Mouse (Mus musculus): ENCODE data around the gene Kctd19. TPM values are rescaled to one million over a fixed set of nuclear protein-coding genes. Genes with fewer than 3 reads are reported as not detected.
A peak's percentile ranks its signal among the peaks of the same experiment; 100 is the strongest.

Kctd19 gene
- polyA plus RNA-seq, 1 experiment, result not detected

DNA sequence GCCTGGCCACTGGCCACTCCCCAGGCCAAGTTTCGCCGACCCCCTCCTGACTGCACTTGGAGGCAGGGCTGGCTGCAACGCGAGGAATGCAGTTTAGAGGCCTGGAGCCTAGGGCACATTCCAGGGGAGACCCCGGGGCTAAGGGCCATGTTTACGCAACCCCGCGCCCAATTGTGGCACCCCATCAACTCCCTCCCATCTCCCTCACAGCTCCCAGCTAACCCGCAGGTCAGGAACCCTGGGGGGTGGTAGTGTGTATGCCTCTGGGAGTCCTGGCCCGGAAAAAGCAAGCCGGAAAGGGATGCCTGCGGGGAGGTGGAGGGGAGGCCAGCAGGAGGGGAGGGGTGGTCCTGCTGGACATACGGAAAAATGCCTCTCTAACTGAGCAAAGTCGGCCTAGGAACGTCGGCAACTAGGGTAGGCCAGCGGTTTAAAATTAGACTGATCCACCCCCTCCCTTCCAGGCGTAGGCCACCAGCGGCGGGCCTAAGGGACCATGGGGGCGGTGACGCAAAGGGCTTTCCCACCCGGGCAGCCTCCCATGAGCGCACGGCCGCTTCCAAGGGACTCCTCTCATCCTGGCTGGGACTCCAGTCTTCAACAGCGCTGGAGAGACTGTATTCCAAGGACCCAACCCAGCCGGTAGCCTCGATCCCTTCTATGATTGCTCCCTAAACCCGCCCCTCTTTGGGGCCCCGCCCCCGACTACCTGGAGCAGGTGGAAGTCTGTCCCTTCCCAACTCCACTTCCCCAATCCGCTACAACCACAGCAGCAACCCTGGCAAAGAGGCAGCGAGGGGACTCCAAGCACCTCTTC is 66.5 kb downstream of the Kctd19 start:
- peaks cover 37% of the 10 kb centered on the region for H3K4me1 ChIP-seq (ENCODE audit: control insufficient read depth)
- H3K27me3 ChIP-seq (ENCODE audit: control insufficient read depth), result peaks cover 70% of the 10 kb centered on the region
- no peaks in the 10 kb centered on the region for H3K36me3 ChIP-seq (ENCODE audit: control insufficient read depth)
- peaks cover 10% of the 10 kb centered on the region; the same call in 1 of the 2 replicates for H3K9me3 ChIP-seq (ENCODE audit: control insufficient read depth, low read length)
- TF ChIP-seq GATA1 (IDR thresholded peaks at IDR 0.05; ENCODE audit: low read length), result no peak
- no peak for TF ChIP-seq TAL1 (IDR thresholded peaks at IDR 0.05; ENCODE audit: low read length)
- H3K4me3 ChIP-seq (replicated peaks), result peak overlapping the region; percentile 62

DNA sequence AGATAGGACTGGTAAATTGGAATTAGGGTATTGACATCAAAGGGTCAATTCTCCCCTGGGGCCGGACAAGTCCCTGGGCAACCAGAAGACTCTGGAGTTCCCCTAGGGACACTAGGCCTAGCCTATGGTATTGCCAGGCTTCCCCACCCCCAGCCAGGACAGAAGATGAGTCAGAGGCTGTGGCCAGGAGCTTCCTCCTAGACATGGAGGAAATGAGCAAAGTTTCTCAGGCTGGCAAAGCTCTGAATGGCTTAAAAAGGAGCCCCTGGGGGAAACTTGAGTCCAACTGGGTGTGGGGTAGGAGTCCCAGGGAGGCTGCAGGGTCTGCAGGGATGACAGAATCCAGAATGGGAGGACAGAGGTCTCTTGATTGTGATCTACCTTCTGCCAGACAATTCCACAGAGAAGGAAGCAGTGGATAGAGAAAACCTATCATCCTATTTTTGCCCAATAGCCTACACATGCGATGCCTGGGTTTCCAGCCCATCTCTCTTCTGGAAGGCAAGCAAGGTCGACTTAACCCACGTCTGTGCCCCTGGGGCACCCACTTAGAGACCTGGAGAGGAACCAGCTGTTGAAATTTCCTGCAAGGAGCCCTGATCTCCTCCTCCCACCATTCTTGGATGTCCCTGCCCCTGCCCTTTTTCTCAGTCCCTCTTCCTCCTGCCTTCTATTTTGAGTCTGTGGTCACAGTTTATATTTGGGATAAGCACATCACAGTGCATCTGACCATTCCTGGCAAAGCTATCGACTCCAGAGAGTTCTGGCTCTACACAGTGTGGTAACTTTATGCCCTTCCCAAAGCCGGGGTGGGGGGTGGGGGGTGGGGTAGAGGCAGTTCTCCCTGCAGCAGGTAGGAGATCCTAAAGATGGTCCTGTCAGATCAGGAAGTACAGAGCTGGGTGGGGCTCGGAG is 68.0 kb downstream of the Kctd19 start:
- peaks cover 47% of the 10 kb centered on the region for H3K4me1 ChIP-seq (ENCODE audit: control insufficient read depth)
- TF ChIP-seq TAL1 (IDR thresholded peaks at IDR 0.05; ENCODE audit: low read length) (no peak), GATA1 (IDR thresholded peaks at IDR 0.05; ENCODE audit: low read length) (no peak)

DNA sequence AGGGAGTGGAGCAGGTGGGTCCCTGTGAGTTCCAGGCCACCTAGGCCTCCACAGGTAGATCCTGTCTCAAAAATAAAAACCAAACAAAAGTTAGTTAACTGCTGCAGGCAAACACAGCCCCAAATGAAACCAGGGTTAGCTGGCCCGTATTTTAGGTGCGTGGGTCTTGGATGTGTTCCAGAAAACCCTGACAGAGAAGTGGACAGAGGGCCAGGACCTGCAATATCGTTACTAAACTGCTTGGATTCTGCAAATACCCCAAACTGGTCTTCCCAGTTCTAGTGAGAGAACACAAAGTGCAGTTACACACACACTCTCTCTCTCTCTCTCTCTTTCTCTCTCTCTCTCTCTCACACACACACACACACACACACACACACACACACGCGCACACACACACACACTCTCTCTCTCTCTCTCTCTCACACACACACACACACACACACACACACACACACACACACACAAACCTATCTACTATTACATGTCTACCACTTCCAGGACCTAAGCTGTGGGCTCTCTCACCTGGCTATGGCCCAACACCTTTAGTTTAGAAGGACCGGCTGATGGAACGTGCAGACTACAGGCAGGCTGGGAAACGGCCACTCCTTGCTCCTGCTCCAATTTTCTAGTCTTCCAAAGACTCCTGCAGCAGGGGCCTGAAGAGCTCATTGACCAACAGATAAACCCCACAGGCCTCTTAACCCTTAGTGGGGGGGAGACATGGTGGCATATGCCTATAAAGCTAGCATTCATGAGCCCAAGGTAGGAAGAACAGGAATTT is 69.3 kb downstream of the Kctd19 start:
- H3K4me1 ChIP-seq (ENCODE audit: control insufficient read depth), result peaks cover 59% of the 10 kb centered on the region
- H3K36me3 ChIP-seq (ENCODE audit: control insufficient read depth), result no peaks in the 10 kb centered on the region
- H3K9me3 ChIP-seq (ENCODE audit: control insufficient read depth, low read length), result peaks cover 3% of the 10 kb centered on the region; the same call in 1 of the 2 replicates
- H3K27me3 ChIP-seq (ENCODE audit: control insufficient read depth), result peaks cover 41% of the 10 kb centered on the region
- TF ChIP-seq TAL1 (IDR thresholded peaks at IDR 0.05; ENCODE audit: low read length), result no peak
- no peak overlapping the region for H3K4me3 ChIP-seq (replicated peaks)

More for the DNA sequence above, 68.0 kb downstream of the Kctd19 start:
- Histone ChIP-seq H3K4me3 (replicated peaks) (no peak overlapping the region), H3K9me3 (ENCODE audit: control insufficient read depth, low read length) (peaks cover 10% of the 10 kb centered on the region; the same call in 1 of the 2 replicates), H3K36me3 (ENCODE audit: control insufficient read depth) (no peaks in the 10 kb centered on the region), H3K27me3 (ENCODE audit: control insufficient read depth) (peaks cover 55% of the 10 kb centered on the region)

DNA sequence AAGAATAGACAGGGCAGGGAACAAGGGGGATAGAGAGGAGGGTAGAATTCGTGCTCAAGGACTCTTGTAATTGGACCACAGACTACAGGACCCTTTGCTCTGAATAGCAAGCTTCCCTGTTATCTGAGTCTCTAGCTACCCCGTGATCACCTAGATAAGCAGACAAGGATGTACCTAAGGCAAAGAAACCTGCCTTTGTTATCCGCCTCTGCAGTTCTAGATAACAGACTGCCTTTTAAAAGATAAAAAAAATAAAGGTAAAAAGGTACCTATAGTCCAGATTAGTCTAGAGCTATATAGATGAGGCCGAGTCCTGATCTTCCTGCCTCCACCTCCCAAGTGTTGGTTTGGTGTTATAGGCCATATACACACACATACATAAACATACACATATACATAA is 70.5 kb downstream of the Kctd19 start:
- Histone ChIP-seq H3K36me3 (ENCODE audit: control insufficient read depth) (no peaks in the 10 kb centered on the region), H3K4me3 (replicated peaks) (no peak overlapping the region), H3K4me1 (ENCODE audit: control insufficient read depth) (peaks cover 55% of the 10 kb centered on the region)

DNA sequence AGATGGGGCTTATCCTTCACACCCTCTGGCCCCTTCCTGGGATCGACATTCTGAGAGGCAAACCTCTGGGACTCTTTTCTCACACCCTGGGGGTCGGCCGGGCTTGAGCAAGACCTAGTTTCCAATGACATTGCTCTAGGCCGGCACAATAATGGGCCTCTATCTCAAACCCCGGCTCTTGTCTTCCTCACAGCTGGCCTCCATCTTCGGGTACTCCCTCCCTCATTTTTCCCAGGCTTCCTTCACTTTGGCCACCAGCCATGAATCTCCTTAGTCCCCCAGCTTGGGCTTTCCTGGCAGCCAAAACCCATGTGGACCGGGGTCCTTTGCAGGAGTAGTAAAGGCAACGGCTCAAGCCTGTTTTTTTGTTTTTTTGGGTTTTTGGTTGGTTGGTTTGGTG is 71.9 kb downstream of the Kctd19 start:
- Histone ChIP-seq H3K4me1 (ENCODE audit: control insufficient read depth) (peaks cover 42% of the 10 kb centered on the region), H3K27me3 (ENCODE audit: control insufficient read depth) (peaks cover 15% of the 10 kb centered on the region), H3K4me3 (replicated peaks) (no peak overlapping the region), H3K36me3 (ENCODE audit: control insufficient read depth) (peaks cover 9% of the 10 kb centered on the region), H3K9me3 (ENCODE audit: control insufficient read depth, low read length) (peaks cover under 1% of the 10 kb centered on the region; the same call in 1 of the 2 replicates)
- TF ChIP-seq GATA1 (IDR thresholded peaks at IDR 0.05; ENCODE audit: low read length) (no peak), TAL1 (IDR thresholded peaks at IDR 0.05; ENCODE audit: low read length) (no peak)

More for the DNA sequence above, 70.5 kb downstream of the Kctd19 start:
- TF ChIP-seq GATA1 (IDR thresholded peaks at IDR 0.05; ENCODE audit: low read length) (no peak), TAL1 (IDR thresholded peaks at IDR 0.05; ENCODE audit: low read length) (no peak)
- Histone ChIP-seq H3K27me3 (ENCODE audit: control insufficient read depth) (peaks cover 29% of the 10 kb centered on the region), H3K9me3 (ENCODE audit: control insufficient read depth, low read length) (no peaks in the 10 kb centered on the region; the same call in 1 of the 2 replicates)

DNA sequence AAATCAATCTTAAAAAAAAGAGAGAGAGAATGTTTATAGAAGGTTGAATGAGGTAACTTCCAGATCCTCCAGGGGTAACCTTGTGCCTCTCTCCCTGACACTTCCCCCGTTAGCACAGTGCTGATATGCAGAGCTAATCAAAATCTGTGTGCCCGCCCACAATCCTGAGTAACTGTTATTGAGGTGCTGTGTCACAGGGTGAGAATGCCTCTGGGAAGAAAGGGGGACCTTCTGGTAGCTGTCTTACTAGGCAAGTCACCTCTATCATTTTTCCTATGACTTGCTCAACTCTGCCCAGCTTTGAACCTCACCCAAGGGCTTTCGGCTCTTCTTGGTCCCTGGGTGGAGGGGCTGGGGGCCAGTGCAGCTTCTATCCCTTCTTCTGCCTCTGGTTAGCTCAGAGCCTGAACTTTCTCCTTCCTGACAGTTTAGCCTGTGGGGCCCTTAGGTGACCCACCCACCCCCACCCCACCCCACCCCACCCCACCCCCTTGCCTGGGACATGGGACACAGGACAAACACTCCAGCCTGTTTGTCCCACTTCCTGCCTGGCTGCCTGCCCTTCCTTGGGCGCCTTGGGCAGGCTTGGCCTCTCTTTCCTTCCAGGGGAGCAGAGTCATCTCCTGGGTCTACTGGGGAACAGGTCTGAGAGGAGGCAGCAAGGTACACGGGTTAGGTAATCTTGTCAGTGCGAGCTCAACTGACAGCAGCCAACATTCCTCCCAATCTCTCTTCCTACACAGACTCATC is 73.2 kb downstream of the Kctd19 start:
- Histone ChIP-seq H3K27me3 (ENCODE audit: control insufficient read depth) (peaks cover 3% of the 10 kb centered on the region), H3K4me3 (replicated peaks) (no peak overlapping the region), H3K4me1 (ENCODE audit: control insufficient read depth) (peaks cover 39% of the 10 kb centered on the region), H3K36me3 (ENCODE audit: control insufficient read depth) (peaks cover 18% of the 10 kb centered on the region), H3K9me3 (ENCODE audit: control insufficient read depth, low read length) (peaks cover 3% of the 10 kb centered on the region)
- TF ChIP-seq GATA1 (IDR thresholded peaks at IDR 0.05; ENCODE audit: low read length), result no peak
- TF ChIP-seq TAL1 (IDR thresholded peaks at IDR 0.05; ENCODE audit: low read length), result no peak

DNA sequence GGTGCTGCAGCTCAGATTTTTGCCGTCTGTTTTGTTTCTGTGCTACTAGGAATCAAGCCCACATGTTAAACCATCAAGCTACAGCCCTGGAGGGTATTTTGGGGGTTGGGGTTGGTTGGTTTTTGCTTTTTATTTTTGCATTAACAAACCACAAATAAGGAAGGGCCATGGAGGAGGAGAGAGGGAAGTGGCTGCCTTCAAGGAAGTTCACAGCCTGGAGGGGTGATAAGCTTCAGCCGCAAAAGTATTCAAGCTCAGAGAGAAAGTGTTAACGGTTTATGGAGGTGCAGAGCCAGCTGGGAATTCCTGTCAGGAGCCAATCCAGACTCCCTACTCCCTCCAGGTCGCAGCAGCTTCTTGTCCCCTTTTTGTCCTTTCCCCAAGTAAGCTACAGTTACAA is 74.3 kb downstream of the Kctd19 start:
- H3K4me3 ChIP-seq (replicated peaks), result no peak overlapping the region
- peaks cover 39% of the 10 kb centered on the region for H3K4me1 ChIP-seq (ENCODE audit: control insufficient read depth)
- H3K36me3 ChIP-seq (ENCODE audit: control insufficient read depth), result peaks cover 22% of the 10 kb centered on the region
- no peaks in the 10 kb centered on the region for H3K27me3 ChIP-seq (ENCODE audit: control insufficient read depth)
- peaks cover 3% of the 10 kb centered on the region for H3K9me3 ChIP-seq (ENCODE audit: control insufficient read depth, low read length)
- TF ChIP-seq TAL1 (IDR thresholded peaks at IDR 0.05; ENCODE audit: low read length) (no peak), GATA1 (IDR thresholded peaks at IDR 0.05; ENCODE audit: low read length) (no peak)

All from erythroblast, embryonic 14.5 days (primary cell).